Mouse (Mus musculus): ENCODE results near the gene D5Ertd579e. TPM values are rescaled to one million over a fixed set of nuclear protein-coding genes. Genes with fewer than 3 reads are reported as not detected.

Gene D5Ertd579e
- polyA plus RNA-seq, 1 experiment = 23.1 TPM

GRCm38 (mm10) chr5:36698067-36698670, 2.3 kb upstream of the D5Ertd579e start:
- TF ChIP-seq CTCF (IDR thresholded peaks at IDR 0.05; ENCODE audit: control insufficient read depth, insufficient read depth, insufficient replicate concordance, low read depth, low read length) = no peak
- no peak for TF ChIP-seq POLR2A (IDR thresholded peaks at IDR 0.05; ENCODE audit: control insufficient read depth, low read depth, low read length)
- Histone ChIP-seq H3K27me3 (ENCODE audit: control insufficient read depth, insufficient read depth, low read length) (no peaks in the 10 kb centered on the region), H3K4me1 (ENCODE audit: control insufficient read depth, insufficient read depth, low read length) (peaks cover 18% of the 10 kb centered on the region), H3K4me3 (ENCODE audit: control insufficient read depth, low read depth, low read length) (no peak overlapping the region), H3K27ac (ENCODE audit: control insufficient read depth, insufficient read depth, low read depth, low read length) (no peak overlapping the region), H3K36me3 (ENCODE audit: control insufficient read depth, insufficient read depth, low read length) (no peaks in the 10 kb centered on the region)

- Histone ChIP-seq H3K4me1 (ENCODE audit: control insufficient read depth, insufficient read depth, low read length) (peaks cover 18% of the 10 kb centered on the region), H3K27me3 (ENCODE audit: control insufficient read depth, insufficient read depth, low read length) (no peaks in the 10 kb centered on the region), H3K27ac (ENCODE audit: control insufficient read depth, insufficient read depth, low read depth, low read length) (peak overlapping the region; percentile 75), H3K4me3 (ENCODE audit: control insufficient read depth, low read depth, low read length) (peak overlapping the region; percentile 10; the same call in 1 of the 2 replicates), H3K36me3 (ENCODE audit: control insufficient read depth, insufficient read depth, low read length) (no peaks in the 10 kb centered on the region)
- TF ChIP-seq POLR2A (IDR thresholded peaks at IDR 0.05; ENCODE audit: control insufficient read depth, low read depth, low read length) (no peak), CTCF (IDR thresholded peaks at IDR 0.05; ENCODE audit: control insufficient read depth, insufficient read depth, insufficient replicate concordance, low read depth, low read length) (no peak)
Observed at GRCm38 (mm10) chr5:36696504-36697300, 878 bp upstream of the D5Ertd579e start.

- TF ChIP-seq CTCF (IDR thresholded peaks at IDR 0.05; ENCODE audit: control insufficient read depth, insufficient read depth, insufficient replicate concordance, low read depth, low read length) (no peak), POLR2A (IDR thresholded peaks at IDR 0.05; ENCODE audit: control insufficient read depth, low read depth, low read length) (0 out of 2 replicates have a peak, but pooled peaks have one; percentile 5)
- Histone ChIP-seq H3K27ac (ENCODE audit: control insufficient read depth, insufficient read depth, low read depth, low read length) (peak overlapping the region; percentile 30), H3K27me3 (ENCODE audit: control insufficient read depth, insufficient read depth, low read length) (no peaks in the 10 kb centered on the region), H3K4me3 (ENCODE audit: control insufficient read depth, low read depth, low read length) (peak overlapping the region; percentile 91), H3K4me1 (ENCODE audit: control insufficient read depth, insufficient read depth, low read length) (peaks cover 18% of the 10 kb centered on the region), H3K36me3 (ENCODE audit: control insufficient read depth, insufficient read depth, low read length) (no peaks in the 10 kb centered on the region)
Observed at GRCm38 (mm10) chr5:36695005-36695404, 819 bp downstream of the D5Ertd579e start.

- Histone ChIP-seq H3K27me3 (ENCODE audit: control insufficient read depth, insufficient read depth, low read length) (no peaks in the 10 kb centered on the region), H3K4me3 (ENCODE audit: control insufficient read depth, low read depth, low read length) (no peak overlapping the region), H3K36me3 (ENCODE audit: control insufficient read depth, insufficient read depth, low read length) (no peaks in the 10 kb centered on the region), H3K4me1 (ENCODE audit: control insufficient read depth, insufficient read depth, low read length) (peaks cover 18% of the 10 kb centered on the region), H3K27ac (ENCODE audit: control insufficient read depth, insufficient read depth, low read depth, low read length) (no peak overlapping the region)
- no peak for TF ChIP-seq CTCF (IDR thresholded peaks at IDR 0.05; ENCODE audit: control insufficient read depth, insufficient read depth, insufficient replicate concordance, low read depth, low read length)
- TF ChIP-seq POLR2A (IDR thresholded peaks at IDR 0.05; ENCODE audit: control insufficient read depth, low read depth, low read length) = no peak
Observed at GRCm38 (mm10) chr5:36693651-36694050, 2.2 kb downstream of the D5Ertd579e start.

- Histone ChIP-seq H3K27me3 (ENCODE audit: control insufficient read depth, insufficient read depth, low read length) (no peaks in the 10 kb centered on the region), H3K36me3 (ENCODE audit: control insufficient read depth, insufficient read depth, low read length) (no peaks in the 10 kb centered on the region), H3K27ac (ENCODE audit: control insufficient read depth, insufficient read depth, low read depth, low read length) (no peak overlapping the region), H3K4me3 (ENCODE audit: control insufficient read depth, low read depth, low read length) (no peak overlapping the region), H3K4me1 (ENCODE audit: control insufficient read depth, insufficient read depth, low read length) (peaks cover 9% of the 10 kb centered on the region)
- TF ChIP-seq CTCF (IDR thresholded peaks at IDR 0.05; ENCODE audit: control insufficient read depth, insufficient read depth, insufficient replicate concordance, low read depth, low read length) = no peak
- no peak for TF ChIP-seq POLR2A (IDR thresholded peaks at IDR 0.05; ENCODE audit: control insufficient read depth, low read depth, low read length)
Observed at GRCm38 (mm10) chr5:36691423-36691822, 4.4 kb downstream of the D5Ertd579e start.

GRCm38 (mm10) chr5:36685170-36685569, 10.7 kb downstream of the D5Ertd579e start:
- no peaks in the 10 kb centered on the region for H3K36me3 ChIP-seq (ENCODE audit: control insufficient read depth, insufficient read depth, low read length)
- H3K4me1 ChIP-seq (ENCODE audit: control insufficient read depth, insufficient read depth, low read length) = no peaks in the 10 kb centered on the region
- TF ChIP-seq POLR2A (IDR thresholded peaks at IDR 0.05; ENCODE audit: control insufficient read depth, low read depth, low read length) (no peak), CTCF (IDR thresholded peaks at IDR 0.05; ENCODE audit: control insufficient read depth, insufficient read depth, insufficient replicate concordance, low read depth, low read length) (no peak)
- no peaks in the 10 kb centered on the region for H3K27me3 ChIP-seq (ENCODE audit: control insufficient read depth, insufficient read depth, low read length)
- H3K4me3 ChIP-seq (ENCODE audit: control insufficient read depth, low read depth, low read length) = no peak overlapping the region
- H3K27ac ChIP-seq (ENCODE audit: control insufficient read depth, insufficient read depth, low read depth, low read length) = no peak overlapping the region

- TF ChIP-seq CTCF (IDR thresholded peaks at IDR 0.05; ENCODE audit: control insufficient read depth, insufficient read depth, insufficient replicate concordance, low read depth, low read length) = no peak
- no peak for TF ChIP-seq POLR2A (IDR thresholded peaks at IDR 0.05; ENCODE audit: control insufficient read depth, low read depth, low read length)
- Histone ChIP-seq H3K36me3 (ENCODE audit: control insufficient read depth, insufficient read depth, low read length) (no peaks in the 10 kb centered on the region), H3K27ac (ENCODE audit: control insufficient read depth, insufficient read depth, low read depth, low read length) (no peak overlapping the region), H3K4me3 (ENCODE audit: control insufficient read depth, low read depth, low read length) (no peak overlapping the region), H3K4me1 (ENCODE audit: control insufficient read depth, insufficient read depth, low read length) (no peaks in the 10 kb centered on the region), H3K27me3 (ENCODE audit: control insufficient read depth, insufficient read depth, low read length) (no peaks in the 10 kb centered on the region)
Observed at GRCm38 (mm10) chr5:36683586-36683985, 12.2 kb downstream of the D5Ertd579e start.

All from testis, adult 2 months (tissue).